Mouse (Mus musculus): Measurements from ENCODE around the gene Armh1.

Gene Armh1

DNA sequence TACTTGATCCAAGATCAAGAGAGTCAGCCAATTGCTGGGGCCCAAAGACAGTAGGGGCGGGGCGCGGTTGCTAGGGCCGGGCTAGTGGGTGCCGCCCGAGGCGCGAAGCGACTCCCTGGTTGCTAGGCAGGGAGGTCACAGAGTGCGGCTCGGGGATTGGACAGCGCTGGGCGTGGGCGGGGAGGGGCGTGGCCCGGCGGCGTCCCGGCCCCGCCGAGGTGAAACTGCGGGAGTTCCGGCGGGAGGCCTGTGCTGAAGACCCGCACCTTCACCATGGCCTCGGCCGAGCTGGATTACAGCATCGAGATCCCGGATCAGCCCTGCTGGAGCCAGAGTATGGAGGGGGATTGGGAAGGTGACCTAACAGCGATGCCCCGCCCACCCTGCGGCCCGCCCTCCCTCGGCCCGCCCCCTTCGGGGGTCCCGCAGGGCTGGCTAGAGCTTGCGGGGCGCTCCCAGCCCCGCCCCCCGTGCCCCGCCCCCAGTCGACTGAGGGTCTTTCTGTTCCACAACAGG is at the start of gene Armh1, which contains the start of gene Tmem53:
Armh1 (minus strand) TSS at position 325 of the 516 bp plus-strand sequence.
Tmem53 (plus strand) TSS at position 151 of the 516 bp plus-strand sequence.
- DNase-seq (ENCODE audit: low spot score) = peak; percentile 90

DNA sequence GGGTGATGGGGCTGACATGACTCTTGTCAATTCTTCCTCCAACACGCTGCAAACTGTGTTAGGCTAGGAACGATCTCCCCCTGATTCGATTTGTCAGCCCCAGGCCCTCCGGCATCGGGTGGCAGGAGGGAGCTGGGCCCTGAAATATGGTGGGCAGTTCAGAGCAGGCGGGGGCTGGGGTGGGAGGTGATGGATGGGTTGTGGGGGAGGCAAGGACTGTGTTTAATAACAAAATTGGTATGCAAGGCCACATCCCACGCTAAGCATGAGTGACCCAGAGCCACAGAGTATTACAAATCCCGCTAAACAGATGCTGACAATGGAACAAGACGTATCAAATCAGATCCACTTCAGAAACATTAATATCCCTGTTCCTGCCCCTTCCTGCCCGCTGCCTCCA is 48.0 kb upstream of the Armh1 start:
- no peak for DNase-seq (ENCODE audit: low spot score)

DNA sequence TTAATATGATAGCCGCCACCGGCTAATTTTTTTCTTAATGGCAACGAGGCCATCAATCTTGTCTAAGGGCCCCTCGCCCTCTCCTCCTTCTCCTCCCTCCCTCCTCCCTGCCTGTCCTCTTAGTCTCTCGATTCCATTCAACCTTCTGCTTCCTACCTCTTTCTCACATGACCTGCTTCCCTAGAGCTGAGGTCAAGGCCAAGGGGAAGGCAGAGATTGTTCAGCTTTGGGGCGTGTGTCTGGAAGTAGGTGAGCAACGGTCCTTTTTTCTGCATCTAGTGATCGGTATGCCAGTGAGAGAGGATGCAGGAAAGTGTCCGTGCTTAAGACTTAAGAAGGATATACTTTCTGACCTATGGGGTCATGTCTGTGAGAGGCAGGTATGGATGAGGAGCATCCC is 45.9 kb upstream of the Armh1 start:
- no peak for DNase-seq (ENCODE audit: low spot score)

DNA sequence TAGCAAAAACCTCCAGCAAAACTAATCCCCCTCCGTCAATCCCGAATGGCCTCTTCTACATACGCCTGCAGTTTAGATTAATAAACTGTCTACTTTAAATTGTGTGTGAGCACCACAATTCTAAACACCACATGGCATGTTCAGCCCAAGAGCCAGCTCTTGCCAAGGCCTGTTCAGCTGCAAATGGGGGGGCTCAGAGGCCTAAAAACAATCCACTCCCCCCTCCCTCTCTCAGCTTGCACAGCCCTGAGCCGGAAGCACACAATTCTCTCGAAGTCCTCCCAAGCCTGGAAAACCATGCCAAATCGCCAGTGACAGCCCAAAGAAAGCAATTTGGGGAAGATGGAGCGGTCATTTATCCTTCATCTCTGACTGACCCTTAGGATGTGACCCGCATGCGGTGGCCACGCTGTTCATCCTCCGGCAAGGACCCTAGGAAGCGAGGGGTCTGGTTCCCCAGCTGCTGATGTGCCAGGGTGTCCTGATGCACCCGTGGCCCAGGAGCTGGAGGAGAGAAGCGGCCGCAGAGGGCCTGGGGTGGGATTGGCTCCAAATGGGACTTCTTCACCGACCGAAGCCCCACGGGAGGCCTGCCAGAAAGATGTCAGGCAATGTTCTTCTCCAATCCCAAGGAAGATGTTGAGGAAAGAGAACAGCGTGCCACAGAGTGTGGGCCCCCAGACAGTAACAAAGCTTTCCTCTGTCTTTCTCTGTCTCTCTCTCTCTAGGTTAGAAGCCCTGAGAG is 45.1 kb upstream of the Armh1 start:
- DNase-seq (ENCODE audit: low spot score) = no peak

DNA sequence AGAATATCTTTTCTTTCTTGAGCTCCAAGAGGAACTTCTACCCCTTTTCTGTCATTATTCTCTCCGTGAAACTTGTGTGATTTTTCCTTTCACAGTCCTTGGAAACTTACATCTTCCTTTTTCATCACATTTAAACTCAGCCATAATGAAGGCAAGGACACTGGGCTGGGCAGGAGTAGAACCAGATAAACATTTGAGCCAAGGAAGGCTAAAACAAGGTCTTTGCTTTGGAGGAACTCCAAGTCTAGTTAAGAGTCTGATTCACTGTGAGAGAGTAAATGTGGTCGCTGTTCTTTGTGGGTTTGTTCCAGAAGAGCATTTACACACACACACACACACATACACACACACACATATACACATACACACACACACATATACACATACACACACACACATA is 39.8 kb upstream of the Armh1 start:
- DNase-seq (ENCODE audit: low spot score) = no peak

DNA sequence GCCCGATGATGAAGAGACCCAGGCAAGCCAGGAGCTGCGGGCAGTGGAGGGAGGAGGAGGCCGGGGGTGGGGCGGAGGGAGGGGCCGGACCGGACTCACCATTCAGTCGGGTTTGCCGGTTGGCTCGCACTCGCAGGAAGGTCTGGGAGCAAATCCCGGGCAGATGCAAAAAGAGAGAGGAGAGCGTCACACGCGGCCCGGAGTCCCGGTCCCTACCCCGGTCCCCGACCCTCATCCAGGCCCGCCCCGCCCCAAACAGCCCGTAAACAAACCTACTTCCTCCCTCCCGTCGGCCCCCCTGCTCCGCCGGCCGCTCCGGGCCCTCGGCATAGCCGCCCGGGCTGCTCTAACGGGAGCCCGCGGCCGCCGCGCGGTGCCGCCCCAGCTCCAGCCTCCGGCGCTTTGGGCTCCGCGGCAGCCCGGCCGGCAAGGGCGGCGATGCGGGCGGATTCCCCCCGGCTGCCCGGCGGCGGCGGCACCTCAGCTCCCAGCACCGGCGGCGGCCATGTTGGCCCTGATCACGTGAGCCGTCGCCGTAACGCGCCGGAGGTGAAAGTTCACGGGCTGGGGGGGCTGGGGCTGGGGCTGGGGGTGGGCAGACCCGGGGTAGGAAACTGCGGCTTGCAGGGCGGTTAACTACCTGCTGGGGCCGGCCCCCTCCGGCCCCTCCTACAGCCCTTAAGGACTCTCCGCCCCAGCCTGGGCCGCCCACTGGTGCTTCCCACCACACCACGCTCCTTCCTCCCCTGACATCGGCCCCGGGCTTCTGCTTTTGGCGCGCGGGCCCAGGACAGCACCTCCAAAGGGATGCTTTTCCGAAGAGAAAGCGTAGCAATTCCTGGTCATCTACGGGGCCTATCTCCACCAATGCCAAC is 37.2 kb upstream of the Armh1 start:
- peak; percentile 66 for DNase-seq (ENCODE audit: low spot score)

DNA sequence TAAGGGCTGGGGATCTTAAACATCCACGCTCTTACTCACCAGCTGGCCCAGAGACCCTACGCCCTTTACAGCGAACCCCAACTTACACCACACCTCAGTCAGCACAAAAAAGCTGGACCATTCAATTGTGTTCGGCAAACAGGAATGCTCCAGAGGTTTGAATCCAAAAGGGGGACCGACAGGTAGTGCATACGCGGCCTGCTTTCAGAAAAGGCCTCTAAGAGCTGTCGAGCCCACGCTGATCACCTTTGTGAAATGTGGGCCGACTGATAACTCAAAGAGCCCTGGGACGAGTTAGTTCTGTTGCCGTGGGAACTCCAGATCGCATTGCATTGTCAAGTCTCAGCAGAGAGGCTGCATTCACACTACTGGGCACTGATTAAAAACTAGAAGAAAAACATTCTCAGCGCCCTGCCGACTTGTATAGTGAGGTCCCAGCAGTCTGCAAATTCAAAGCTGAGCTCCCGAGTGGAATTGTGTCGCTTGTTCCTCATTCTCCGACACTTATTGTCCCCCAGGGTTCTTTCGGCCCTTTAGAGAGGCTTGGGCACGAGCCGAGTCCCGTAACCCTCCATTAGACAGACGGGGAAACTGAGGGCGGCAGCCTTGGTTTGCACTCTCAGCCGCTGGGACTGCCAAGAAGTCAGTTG is 36.5 kb upstream of the Armh1 start:
- DNase-seq (ENCODE audit: low spot score) = no peak

DNA sequence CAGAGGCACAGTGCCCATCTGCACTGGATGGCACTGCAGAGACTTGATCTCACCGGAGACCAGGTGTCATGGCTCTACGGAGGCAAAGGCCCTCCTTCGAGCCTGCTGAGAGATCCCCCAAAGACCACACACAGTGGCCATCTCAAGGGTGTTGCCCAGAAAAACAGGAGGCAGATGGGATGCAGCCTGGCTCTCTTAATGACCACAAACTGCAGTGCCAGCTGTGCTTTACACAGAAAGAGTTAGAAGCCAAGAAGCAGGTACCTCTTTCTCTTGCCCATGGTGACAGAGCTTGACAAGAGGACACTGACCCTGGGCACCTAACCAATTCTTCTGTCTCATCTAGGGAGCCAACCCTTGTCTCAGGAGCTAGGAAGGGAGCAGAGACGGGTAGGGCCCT is 32.4 kb upstream of the Armh1 start:
- no peak for DNase-seq (ENCODE audit: low spot score)

DNA sequence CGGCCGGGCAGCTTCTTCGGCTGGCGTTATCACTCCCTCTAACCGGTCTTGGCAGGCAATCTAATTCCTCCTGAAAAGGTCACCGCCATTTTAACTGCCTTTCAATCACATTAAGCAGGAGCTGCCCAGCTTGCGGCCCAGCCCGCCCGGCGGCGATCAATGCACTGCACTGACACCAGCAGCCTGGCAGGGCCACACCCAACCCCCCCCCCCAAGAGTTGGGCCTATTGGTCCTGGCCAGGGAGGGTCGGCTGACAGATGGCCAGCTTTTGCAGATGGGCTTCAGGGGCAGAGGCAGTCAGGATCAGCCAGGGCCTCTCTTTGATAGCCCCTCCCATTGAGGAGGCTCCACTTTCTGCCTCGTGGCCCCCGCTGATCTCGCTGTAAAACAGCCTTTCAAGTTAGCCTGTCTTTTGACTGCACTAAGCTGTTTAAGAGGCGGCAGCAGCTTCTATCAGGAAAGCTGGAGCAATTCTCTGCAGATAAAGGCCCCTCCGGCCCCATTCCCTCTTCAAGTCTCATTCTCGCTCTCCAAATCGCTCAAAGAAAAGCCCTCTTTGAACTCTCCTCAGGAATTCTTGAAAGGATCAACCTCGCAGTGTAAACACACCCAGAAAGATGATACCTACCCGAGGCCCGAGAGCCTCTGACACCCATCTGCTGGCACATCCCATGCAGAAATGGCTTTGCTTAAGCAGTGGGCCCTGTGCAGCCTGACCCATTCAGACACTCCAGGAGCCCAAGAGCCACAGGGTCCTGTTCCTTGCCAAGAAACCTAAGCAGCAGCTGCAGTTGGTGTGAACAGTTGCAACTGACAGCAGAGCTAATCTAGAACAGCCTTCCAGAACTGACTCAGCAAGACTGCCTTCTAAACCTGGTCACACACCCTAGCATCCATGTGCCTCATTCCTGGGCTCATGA is 31.6 kb upstream of the Armh1 start:
- DNase-seq (ENCODE audit: low spot score) = peak; percentile 65

DNA sequence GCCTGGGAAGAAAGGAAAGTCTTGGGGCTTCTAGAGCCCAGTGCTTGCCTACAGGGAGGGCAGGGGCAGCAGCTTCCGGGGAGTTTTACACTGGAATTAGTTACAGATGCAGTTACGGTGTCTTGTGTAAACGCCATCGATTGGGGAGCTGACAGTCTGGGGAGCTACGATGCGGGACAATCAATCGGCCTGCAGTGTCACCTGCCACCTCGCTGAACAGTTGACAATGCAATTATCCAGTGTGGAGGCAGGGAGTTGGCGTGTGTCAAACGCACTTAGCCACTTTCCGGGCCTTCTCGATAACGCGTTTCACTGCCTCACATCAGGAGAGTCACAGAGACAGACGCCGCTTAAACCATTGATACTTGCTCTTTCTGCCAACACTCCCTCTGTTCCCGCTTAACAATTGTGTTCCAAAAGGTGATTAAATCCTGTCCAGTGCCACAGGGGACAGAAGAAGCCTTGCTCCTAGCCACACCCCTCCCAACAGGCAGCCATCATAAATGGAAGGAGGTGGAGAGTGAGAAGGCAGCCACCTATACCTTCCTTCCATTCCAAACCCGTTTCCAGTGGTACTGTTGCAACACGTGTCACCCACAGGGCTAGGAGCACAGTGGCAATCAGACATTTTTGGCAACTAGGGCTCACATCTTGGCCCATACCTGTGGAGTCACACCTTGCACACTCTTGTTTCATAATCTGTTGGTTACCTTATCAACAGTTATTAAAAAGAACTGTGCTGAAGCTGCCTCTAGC is 29.3 kb upstream of the Armh1 start:
- DNase-seq (ENCODE audit: low spot score) = no peak

DNA sequence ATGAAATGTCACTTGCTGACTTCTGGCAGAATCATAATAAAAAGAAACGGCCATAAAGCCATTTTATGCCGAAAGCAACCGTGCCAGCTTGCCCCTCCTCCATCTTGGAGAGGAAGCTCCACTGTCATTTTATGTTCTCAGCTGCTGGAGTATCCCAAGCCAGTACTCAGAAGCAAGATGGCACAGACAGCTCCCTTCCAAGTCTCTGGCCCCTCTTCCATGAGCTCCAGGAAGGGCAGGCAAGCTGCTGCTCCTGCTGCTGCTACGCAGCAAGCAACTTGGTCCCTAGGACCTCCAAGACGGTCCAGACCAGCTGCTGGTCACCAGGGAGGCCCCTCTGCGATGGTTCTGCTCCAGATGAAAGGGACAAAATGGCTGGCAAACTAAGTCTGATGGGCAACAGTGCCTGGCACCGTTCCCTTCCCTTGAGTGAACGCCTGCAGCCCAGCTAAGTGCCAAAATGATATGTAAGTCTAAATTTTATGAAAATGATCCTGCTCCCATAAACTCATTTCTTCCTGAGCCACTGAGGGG is 28.5 kb upstream of the Armh1 start:
- no peak for DNase-seq (ENCODE audit: low spot score)

DNA sequence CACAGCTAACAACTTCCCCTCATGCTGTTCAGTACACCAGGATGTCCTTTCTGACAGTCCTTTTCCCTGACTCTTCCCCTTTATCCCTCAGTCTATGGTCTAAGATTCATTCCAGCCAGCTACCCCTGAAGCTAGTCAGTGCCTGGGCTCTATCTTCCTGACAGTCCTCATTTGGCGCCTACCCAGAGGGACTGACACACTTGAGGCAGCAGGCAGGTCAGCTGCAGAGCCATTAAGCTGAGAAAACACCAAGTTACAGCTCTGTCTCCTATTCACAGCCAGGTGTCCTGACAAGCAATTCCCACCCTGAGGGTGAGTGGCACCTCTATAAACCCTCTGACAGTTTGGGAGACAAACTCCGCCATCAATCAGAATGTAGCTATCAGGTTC is 27.3 kb upstream of the Armh1 start:
- peak; percentile 38 for DNase-seq (ENCODE audit: low spot score)

DNA sequence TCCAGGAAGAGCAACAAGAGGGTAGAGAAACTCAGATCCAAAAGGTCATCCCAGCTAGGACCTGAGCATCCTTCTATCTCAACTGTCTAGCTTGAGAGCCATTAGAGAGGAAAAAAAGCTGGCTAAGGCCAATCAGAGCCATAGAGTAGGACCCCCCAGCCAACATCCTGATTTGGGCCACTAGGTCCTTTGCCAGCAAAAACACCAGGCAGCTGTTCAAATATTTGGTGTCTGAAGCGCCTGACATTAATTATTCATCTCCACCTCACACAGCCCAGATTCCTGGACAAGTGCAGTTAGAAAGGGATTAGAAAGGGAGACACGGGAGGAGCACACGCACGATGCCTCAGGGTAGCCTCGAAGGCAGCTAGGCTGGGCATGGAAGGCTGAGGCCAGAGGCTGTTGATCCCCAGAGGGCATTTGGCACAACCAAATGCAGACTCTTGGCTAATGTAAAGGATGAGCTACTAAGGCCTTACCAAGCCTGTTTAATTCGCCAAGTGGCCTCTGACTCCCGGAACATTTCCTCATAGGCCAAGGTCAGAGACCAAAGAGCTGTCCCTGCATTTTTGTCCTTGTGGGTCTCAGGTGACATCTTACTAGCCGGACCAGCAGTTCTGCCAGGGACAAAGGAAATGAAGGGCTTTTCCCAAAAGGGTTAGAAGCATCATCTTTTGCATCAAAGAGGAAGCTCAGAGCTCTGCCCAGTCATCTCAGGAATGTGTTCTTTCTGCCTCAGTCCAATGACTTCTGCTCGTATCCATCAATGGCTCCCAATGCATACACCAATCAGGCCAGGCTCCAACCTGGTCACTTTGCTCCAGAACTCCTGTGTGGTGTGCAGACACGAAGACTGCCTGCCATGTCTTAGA is 26.7 kb upstream of the Armh1 start:
- DNase-seq (ENCODE audit: low spot score) = no peak

DNA sequence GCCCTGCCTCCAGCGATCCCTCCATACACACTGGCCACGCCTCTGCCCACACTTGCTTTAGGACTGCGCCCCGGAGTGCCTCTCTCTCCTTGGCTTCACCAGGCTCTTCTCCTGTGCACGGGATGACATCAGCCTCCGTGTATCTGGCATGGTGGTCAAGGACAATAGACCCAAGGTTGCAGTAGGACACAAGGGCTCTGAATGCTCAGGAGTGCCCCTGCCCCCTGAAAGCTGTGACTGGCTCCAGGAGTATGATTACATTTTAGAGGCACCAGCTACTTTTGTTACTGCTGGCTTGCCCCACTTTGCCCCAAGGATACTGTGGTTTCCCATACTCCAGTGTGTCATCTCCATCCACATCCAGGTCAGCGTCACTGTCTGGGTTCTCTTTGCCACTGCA is 25.8 kb upstream of the Armh1 start:
- DNase-seq (ENCODE audit: low spot score) = no peak

DNA sequence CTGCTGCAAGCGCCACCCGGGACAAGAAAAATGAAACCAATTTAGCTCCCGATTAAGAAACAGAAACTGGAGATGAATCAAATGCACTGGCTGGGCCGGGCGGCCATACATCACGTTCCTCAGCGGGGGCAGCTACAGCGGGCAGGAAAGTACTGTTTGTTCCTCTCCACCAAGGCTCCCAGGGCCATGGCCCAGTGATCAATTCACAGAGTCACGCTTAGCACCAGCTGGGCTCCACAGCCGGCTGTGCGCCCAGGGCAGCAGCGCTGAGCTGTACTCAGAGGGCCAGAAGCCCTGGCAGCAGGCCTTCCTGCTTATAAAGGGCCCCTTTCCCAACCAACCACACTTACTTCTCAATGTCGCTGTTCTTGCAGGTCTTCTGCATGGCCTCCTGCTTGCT is 25.1 kb upstream of the Armh1 start:
- peak; percentile 29 for DNase-seq (ENCODE audit: low spot score)

DNA sequence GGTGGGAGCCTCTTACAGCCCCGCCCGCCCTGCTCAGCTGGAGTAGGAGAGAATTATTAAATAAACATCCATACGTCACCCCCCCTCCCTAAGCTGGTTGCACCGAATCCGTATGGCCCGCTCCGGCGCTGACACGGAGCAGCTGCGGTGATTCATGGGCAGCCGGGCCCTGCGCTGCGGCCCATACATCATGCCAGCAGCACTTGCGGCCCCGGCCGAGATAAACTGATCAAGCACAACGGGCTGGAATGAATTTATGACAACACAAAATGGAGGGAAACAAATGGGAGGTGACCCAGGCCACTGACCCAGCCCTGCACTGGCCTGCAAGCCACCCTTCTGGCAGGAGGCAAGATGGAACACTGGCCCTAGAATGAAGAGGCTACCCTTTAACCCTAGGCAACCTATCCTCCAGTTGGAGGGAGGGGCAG is 24.4 kb upstream of the Armh1 start:
- peak; percentile 56 for DNase-seq (ENCODE audit: low spot score)

DNA sequence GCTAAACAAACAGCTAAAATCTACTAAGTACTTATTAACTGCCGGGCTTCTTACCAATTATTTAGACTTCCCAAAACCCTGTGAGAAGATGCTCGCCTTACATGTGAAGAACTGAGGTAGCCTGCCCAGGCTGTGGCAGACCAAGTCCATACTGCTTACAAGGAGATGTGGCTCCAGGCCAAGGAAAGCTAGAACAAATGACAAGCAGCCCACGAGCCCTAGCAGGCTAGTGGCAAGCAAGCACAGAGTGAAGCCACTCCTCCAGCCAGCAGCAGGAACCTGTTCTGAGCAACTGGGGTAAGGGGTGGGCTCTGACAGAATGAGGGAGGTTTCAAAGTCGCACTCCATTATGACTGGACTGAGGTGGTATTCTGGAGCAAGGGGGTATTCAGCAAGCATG is 22.8 kb upstream of the Armh1 start:
- no peak for DNase-seq (ENCODE audit: low spot score)

DNA sequence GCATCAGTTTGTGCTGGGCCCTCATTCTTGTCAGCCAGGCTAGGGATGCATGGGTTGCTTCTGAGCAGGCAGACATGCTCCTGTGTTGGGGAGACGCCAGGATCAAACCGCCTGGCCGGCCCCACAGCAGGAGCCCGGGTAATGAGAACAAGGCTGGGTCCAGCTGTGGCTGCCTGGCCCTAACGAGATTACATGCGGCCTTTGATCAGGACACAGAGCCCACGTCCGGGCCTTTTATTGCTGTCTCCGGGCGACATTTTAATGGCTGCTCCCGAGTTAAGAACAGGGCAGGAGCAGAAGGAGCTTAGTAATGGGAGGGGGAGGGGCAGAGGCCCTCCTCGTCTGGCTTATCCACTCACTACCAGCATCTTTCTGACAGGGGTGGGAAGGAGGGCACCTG is 20.5 kb upstream of the Armh1 start:
- DNase-seq (ENCODE audit: low spot score) = peak; percentile 78

DNA sequence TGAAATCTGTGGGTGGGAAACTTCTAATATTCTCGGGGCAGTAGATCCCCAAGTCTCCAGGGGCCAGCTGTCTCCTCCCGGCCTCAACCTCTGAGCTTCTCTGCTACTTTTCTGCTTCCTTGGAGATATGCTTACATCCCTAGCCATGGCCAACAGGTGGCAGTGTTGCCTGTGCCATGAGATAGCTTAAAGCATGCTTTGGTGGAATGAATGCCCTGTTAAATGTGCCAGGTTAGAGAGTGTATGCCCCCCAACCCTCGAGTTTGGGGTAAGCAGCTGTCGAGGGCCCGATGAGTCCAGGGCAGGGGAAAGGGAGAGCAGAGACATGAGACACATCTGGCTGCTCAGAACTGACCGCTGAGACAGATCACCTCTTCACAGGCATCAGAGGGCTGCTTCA is 18.4 kb upstream of the Armh1 start:
- DNase-seq (ENCODE audit: low spot score) = peak; percentile 72
